Mouse (Mus musculus) limb, embryonic 12.5 days (tissue): ENCODE results near the gene Aldh1b1. TPM values are rescaled to one million over a fixed set of nuclear protein-coding genes. Genes with fewer than 3 reads are reported as not detected.

ENCODE experiments used
- ATAC-seq: fragments of 200-750 bp; cut with Nextera tagmentation; 2 replicates; pipeline ENCODE4 v1.8.0; 2017; ENCODE audit warnings: low read depth, moderate TSS enrichment; ENCODE audit not compliant: insufficient number of reproducible peaks, insufficient read depth, low FRiP score, low TSS enrichment
- H3K27ac ChIP-seq: fragments of 300-500 bp; sonication (generic); 2 replicates; pipeline ENCODE4 v1.5.1; 2016; ENCODE audit warnings: mild to moderate bottlenecking, moderate library complexity
- H3K27me3 ChIP-seq: fragments of 300-500 bp; sonication (generic); 2 replicates; pipeline ENCODE4 v1.6.1; 2016; ENCODE audit warnings: mild to moderate bottlenecking, moderate library complexity
- H3K36me3 ChIP-seq: fragments of 300-500 bp; sonication (generic); 2 replicates; pipeline ENCODE4 v1.6.1; 2016; ENCODE audit warnings: mild to moderate bottlenecking, moderate library complexity
- H3K4me1 ChIP-seq: fragments of 300-500 bp; sonication (generic); replicated peaks from 2 replicates; pipeline ENCODE4 v1.6.1; 2016
- H3K4me2 ChIP-seq: fragments of 300-500 bp; sonication (generic); 2 replicates; pipeline ENCODE4 v1.6.1; 2016; ENCODE audit warnings: mild to moderate bottlenecking, moderate library complexity
- H3K4me3 ChIP-seq: fragments of 300-500 bp; sonication (generic); replicated peaks from 2 replicates; pipeline ENCODE4 v1.5.1; 2016; ENCODE audit warnings: mild to moderate bottlenecking
- H3K9ac ChIP-seq: fragments of 300-500 bp; sonication (generic); replicated peaks from 2 replicates; pipeline ENCODE4 v1.6.1; 2016; ENCODE audit warnings: mild to moderate bottlenecking, moderate library complexity
- H3K9me3 ChIP-seq: fragments of 300-500 bp; sonication (generic); 2 replicates; pipeline ENCODE4 v1.6.1; 2016; ENCODE audit warnings: mild to moderate bottlenecking, moderate library complexity
- WGBS: fragments of 180-500 bp; shearing (Covaris S2); methylation state at CpG from one replicate; pipeline ENCODE4 v1.1.7; 2016; 5-methylcytosine and 5-hydroxymethylcytosine counted together
- polyA plus RNA-seq: library from polyadenylated mRNA; unstranded; fragments of >200 nt; fragmentation: Nextera tagmentation; extraction: Ambion mirVana; gene quantifications from 2 replicates; pipeline ENCODE4 v1.2.1, GENCODE M21; 2016

Aldh1b1 gene
- 1.2 and 1.3 TPM in 2 replicates for polyA plus RNA-seq

DNA sequence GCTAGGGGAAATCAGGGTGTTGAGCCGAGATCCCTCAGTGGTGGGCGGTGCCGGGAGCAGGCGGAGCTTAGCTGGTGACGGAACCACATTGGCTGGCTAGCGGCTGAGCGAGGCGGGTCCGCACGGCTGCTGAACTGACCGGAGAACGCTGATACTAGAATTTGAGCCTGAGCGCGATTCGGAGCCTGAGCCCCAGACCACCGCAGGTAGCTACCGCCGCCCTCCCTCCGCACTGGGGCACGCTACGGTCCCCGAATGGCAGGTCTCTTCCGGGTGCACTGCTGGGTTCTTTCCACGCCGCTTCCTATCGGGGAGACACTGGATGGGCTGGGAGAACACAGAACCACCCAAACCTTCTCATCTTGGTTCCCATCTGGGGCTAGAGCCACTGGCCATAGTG, at the start of gene Aldh1b1:
TSS of gene Aldh1b1 (plus strand) at position 59 of the 400 bp plus-strand sequence.
- Histone ChIP-seq H3K27ac (no peak within 1 kb of the TSS), H3K9ac (peak within 1 kb of the TSS; percentile 47; the same call in 1 of the 2 replicates), H3K36me3 (no peaks in the 10 kb centered on the region)

DNA sequence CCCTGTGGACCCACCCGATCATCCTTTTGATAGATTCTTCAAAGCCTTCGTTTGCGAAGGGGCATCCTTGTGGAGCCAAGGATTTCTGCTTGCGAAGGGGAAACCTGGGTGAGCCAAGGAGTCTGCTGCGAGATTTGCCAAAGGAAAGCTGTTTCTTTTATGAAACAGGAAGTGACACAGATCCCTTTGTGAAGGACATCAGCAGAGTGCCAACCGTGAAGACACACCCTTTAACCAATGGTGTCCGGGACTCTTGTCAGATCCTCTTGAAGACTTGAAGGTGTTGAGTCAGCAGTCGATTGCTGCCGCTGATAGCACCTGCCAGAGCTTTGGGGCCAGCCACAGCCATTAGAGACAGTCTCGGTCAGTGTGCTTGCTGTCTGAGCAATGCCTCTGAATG, 49.4 kb upstream of the Aldh1b1 start:
- Histone ChIP-seq H3K9me3 (no peaks in the 10 kb centered on the region), H3K4me3 (no peak overlapping the region), H3K4me1 (peaks cover 22% of the 10 kb centered on the region), H3K9ac (no peak overlapping the region), H3K36me3 (no peaks in the 10 kb centered on the region), H3K27me3 (peaks cover 15% of the 10 kb centered on the region; the same call in 1 of the 2 replicates), H3K27ac (no peak overlapping the region), H3K4me2 (no peak overlapping the region)
- ATAC-seq, result no peak
- WGBS, result 81% methylated on average over 10 of the region's 10 CpGs

More for the DNA sequence above, at the start of gene Aldh1b1:
- Histone ChIP-seq H3K9me3 (no peaks in the 10 kb centered on the region), H3K27me3 (peaks cover 26% of the 10 kb centered on the region), H3K4me3 (peak within 1 kb of the TSS; percentile 42), H3K4me2 (peak within 1 kb of the TSS; percentile 74), H3K4me1 (peaks cover 24% of the 10 kb centered on the region)
- ATAC-seq, result peak; percentile 43; the same call in 1 of the 2 replicates
- WGBS, result under 1% methylated on average over 26 of the region's 26 CpGs

DNA sequence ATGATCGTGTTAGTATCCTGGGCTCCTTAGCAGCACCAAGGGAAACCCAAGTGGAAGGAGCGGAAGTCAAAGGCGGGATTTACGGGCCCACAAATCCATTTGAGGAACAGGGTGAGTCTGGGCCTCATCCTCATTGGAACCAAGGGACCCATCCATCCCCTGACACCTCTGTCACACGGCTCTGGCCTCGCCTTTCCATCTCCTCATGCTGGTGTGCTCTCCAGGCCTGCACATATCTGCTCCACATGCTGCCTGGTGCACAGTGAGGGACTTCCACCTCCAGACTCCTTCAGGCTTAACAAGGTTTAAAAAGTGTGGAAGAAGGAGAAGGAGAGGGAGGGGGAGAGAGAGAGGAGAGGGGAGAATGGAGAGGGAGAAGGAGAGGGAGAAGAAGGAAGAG, 48.3 kb upstream of the Aldh1b1 start:
- H3K9ac ChIP-seq, result no peak overlapping the region
- no peak overlapping the region for H3K27ac ChIP-seq
- peaks cover 32% of the 10 kb centered on the region for H3K4me1 ChIP-seq
- no peaks in the 10 kb centered on the region for H3K9me3 ChIP-seq
- no peak overlapping the region for H3K4me2 ChIP-seq
- 0 out of 2 replicates have a peak, but pooled peaks have one; percentile 33 for ATAC-seq
- H3K36me3 ChIP-seq, result no peaks in the 10 kb centered on the region
- WGBS, result 54% methylated on average over 6 of the region's 6 CpGs
- H3K27me3 ChIP-seq, result peaks cover 15% of the 10 kb centered on the region; the same call in 1 of the 2 replicates
- no peak overlapping the region for H3K4me3 ChIP-seq

DNA sequence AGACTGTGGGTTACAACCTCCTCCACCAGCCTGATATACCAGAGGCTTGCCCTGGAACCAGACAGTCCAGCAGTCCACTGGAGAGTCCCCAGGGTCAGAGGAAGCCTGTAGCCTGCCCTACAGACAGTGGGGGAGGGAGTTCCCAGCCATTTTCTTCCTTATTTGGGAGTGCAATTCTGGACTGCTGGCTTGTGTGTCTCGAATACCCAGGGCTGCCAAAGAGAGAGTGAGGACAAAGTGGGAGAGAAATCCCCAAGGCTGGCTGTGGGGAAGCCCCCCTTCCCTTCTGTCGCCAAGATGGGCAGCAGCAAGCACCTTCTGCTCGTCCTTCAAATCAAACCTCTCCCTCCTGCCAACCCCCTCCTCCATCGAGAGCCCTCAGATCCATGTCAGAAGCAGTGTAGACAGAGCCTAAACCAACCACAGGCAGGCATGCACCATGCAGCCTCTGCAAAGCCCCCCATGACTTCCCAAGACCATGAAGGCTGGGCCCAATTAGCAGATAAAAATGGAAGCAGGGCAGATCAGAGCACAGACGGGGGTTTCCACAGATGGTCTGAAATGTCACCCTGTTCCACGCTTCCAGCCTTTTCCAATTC, 45.5 kb upstream of the Aldh1b1 start:
- Histone ChIP-seq H3K4me2 (no peak overlapping the region), H3K4me1 (peaks cover 42% of the 10 kb centered on the region), H3K27ac (no peak overlapping the region), H3K36me3 (no peaks in the 10 kb centered on the region), H3K9me3 (no peaks in the 10 kb centered on the region), H3K9ac (no peak overlapping the region), H3K27me3 (peaks cover 18% of the 10 kb centered on the region), H3K4me3 (no peak overlapping the region)
- 36% methylated on average over 6 of the region's 6 CpGs for WGBS
- no peak for ATAC-seq

DNA sequence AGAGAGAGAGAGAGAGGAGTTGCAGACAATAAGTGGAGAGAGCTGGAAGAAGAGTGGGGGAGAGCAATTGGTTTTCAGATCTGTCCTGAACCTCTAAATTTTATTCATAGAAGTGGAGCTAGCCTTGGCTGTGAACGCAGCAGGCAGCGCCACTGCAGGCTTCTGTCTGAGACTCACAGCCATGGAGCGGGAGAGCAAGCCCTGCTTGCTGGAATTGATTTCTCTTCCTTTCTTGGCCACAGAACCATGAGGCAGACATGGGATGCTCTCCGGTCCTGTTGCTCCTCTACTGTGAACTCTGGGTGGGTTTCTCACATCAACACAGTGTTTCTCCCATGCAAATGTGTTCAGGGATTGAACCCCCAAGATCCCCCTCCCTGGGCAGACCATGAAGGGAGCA, 44.7 kb upstream of the Aldh1b1 start:
- peaks cover 19% of the 10 kb centered on the region for H3K27me3 ChIP-seq
- no peak overlapping the region for H3K9ac ChIP-seq
- no peak overlapping the region for H3K4me3 ChIP-seq
- ATAC-seq, result no peak
- no peak overlapping the region for H3K27ac ChIP-seq
- no peak overlapping the region for H3K4me2 ChIP-seq
- no peaks in the 10 kb centered on the region for H3K36me3 ChIP-seq
- no peaks in the 10 kb centered on the region for H3K9me3 ChIP-seq
- H3K4me1 ChIP-seq, result peaks cover 44% of the 10 kb centered on the region
- 74% methylated on average over 4 of the region's 4 CpGs for WGBS

DNA sequence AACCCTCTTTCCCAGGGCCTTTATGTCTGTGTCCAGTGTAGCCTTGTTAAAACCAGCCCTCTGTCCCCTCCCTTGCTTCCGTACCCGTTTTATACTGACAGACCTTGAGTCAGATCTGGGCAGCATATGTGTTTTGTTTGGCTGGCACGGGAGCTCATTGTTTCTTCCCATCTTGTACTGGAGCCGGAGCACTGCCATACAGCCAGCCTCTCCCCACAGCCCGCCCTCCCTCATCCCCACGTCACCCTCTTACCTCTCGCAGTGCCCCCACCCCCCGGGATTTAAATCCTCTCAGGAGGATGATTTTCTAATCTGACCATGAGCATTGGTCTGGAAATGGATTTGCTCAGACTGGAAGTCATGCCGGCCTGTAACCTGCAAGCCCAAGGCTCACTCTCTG, 43.7 kb upstream of the Aldh1b1 start:
- Histone ChIP-seq H3K9me3 (no peaks in the 10 kb centered on the region), H3K36me3 (no peaks in the 10 kb centered on the region), H3K27me3 (peaks cover 18% of the 10 kb centered on the region), H3K4me2 (no peak overlapping the region), H3K9ac (no peak overlapping the region), H3K4me1 (peaks cover 48% of the 10 kb centered on the region), H3K4me3 (no peak overlapping the region), H3K27ac (no peak overlapping the region)
- ATAC-seq, result no peak
- 64% methylated on average over 9 of the region's 9 CpGs for WGBS

DNA sequence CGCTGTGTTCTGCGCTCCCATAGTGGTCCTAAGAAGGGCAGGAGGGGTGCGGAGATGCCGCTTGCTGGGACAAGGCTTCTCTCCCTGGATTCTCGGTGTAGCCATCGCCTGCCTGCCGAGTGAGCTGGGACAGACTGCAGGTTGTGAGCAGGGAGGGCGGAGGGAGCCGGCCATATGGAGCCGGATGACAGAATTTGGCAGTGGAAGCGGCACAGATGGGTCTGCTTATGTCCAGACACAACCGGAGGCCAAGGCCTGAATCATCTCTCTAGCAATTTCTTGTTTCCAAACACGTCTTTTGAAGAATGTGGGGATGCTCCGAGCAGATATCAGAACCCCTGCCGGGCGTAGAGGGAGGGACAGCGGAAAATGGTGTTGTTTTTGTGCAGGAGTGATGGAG, 42.9 kb upstream of the Aldh1b1 start:
- H3K4me2 ChIP-seq, result no peak overlapping the region
- H3K36me3 ChIP-seq, result no peaks in the 10 kb centered on the region
- no peaks in the 10 kb centered on the region for H3K9me3 ChIP-seq
- no peak overlapping the region for H3K27ac ChIP-seq
- 66% methylated on average over 17 of the region's 17 CpGs for WGBS
- H3K27me3 ChIP-seq, result peaks cover 21% of the 10 kb centered on the region
- ATAC-seq, result no peak
- H3K9ac ChIP-seq, result 0 out of 2 replicates have a peak overlapping the region, but pooled peaks have one; percentile 23
- no peak overlapping the region for H3K4me3 ChIP-seq
- peaks cover 42% of the 10 kb centered on the region for H3K4me1 ChIP-seq

DNA sequence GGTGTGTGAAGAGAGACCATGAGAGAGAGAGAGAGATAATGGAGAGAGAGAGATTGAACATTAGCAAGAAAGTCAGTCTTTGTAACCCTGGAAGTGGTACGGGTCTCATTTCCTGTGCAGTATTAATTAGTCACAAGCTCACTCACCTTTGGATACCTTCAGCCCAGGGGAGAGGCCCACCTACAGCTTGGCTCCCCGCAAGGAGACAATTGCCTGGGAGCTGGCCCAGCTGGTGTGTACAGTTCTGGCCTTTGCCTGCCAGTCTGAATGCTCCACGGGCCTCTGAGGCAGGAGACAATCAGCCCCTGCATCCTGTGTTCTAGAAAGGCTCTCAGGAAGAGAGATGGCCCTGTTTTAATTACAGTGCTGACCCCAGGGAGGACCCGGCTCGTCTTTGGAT, 40.9 kb upstream of the Aldh1b1 start:
- WGBS, result 29% methylated on average over 5 of the region's 5 CpGs

DNA sequence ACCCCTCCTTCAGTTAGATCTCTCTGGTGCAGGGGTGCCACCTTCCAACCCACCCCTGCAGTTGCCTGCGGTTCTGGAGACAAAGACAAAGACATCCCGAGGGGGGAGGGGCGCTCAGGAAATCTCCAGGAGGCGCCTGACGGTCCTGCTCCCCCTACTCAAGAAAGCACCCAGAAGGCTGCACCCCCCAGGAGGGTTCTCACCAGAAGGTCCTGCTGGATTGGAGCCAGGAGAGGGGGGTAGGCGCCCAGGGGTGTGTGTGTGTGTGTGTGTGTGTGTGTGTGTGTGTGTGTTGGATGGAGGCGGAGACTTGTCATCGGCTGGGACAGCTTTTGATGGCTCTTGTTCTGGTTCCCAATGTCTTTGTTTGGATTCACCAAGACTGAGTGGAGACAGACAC, 39.4 kb upstream of the Aldh1b1 start:
- Histone ChIP-seq H3K4me3 (no peak overlapping the region), H3K9me3 (no peaks in the 10 kb centered on the region), H3K4me1 (peaks cover 41% of the 10 kb centered on the region), H3K9ac (no peak overlapping the region), H3K36me3 (no peaks in the 10 kb centered on the region), H3K4me2 (no peak overlapping the region), H3K27ac (no peak overlapping the region), H3K27me3 (peaks cover 29% of the 10 kb centered on the region)
- 76% methylated on average over 8 of the region's 8 CpGs for WGBS
- ATAC-seq, result no peak

More for the DNA sequence above, 40.9 kb upstream of the Aldh1b1 start:
- Histone ChIP-seq H3K4me2 (no peak overlapping the region), H3K4me1 (peaks cover 41% of the 10 kb centered on the region), H3K9ac (no peak overlapping the region), H3K27ac (no peak overlapping the region), H3K36me3 (no peaks in the 10 kb centered on the region), H3K4me3 (no peak overlapping the region), H3K27me3 (peaks cover 21% of the 10 kb centered on the region), H3K9me3 (no peaks in the 10 kb centered on the region)
- ATAC-seq, result no peak

DNA sequence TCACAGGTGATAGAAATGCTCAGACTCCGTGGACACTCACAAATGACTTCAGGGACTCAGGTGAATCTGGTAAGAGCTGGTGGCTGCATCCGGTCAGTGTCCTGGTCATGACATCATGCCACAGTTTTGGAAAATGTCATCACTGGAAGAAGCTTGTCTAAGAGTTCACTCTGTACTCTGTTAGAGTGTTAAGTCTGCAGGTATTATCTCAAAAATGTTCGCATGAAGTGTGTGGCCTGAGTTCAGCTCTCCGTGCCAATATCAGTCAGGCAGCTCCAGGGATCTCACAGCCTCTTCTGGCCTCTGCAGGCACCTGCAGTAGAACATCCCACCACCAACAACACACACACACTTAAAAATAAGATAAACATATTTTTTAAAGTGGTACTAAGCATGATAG, 36.2 kb upstream of the Aldh1b1 start:
- Histone ChIP-seq H3K9me3 (no peaks in the 10 kb centered on the region), H3K4me1 (peaks cover 49% of the 10 kb centered on the region), H3K4me2 (no peak overlapping the region), H3K27me3 (peaks cover 60% of the 10 kb centered on the region), H3K36me3 (no peaks in the 10 kb centered on the region), H3K4me3 (no peak overlapping the region), H3K27ac (no peak overlapping the region), H3K9ac (no peak overlapping the region)
- WGBS, result 83% methylated on average over 4 of the region's 4 CpGs
- no peak for ATAC-seq

DNA sequence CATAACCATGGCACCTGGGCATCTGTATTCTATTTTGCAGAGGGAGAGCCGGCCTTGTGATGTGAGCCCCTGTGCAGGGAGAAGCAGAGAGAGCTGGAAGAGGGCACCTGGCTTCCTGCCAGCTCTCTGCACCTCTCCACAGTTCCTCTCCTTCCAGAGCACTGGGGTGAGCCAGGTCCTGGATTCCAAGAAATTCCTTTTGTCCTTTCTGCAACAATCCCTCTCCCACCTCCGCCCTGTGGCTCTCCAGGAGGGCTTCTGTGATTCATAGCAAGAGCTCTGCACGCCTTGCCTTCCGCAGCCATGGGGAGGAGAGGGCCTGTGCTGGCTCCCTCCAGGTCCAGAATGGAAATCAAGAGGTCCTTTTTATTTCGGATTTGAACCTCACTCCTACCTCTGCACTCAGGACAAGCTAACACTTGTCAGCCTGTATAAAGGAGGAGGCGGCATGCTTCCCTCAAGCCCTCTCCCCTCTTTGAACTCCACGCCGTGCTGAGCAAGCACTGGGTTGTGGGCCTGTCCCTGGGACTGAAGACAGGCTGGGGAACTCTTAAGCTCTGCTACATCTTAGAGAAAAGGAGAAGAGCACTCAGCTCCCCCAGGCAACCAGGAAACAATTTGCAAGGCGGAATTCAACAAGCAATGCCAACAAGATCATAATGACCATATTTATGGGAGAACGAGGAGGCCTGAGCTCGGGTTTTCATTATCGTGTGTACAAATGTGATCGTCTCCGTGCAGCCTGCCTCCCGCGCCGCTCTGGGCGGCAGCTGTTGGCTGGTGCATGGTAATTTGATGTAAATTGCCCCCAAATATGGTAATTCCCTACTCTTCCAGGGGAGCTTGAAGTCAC, 35.3 kb upstream of the Aldh1b1 start:
- H3K9me3 ChIP-seq, result no peaks in the 10 kb centered on the region
- H3K36me3 ChIP-seq, result no peaks in the 10 kb centered on the region
- peaks cover 67% of the 10 kb centered on the region for H3K27me3 ChIP-seq
- no peak for ATAC-seq
- no peak overlapping the region for H3K27ac ChIP-seq
- H3K4me3 ChIP-seq, result peak overlapping the region; percentile 11; the same call in 1 of the 2 replicates
- H3K4me1 ChIP-seq, result peaks cover 42% of the 10 kb centered on the region
- H3K4me2 ChIP-seq, result peak overlapping the region; percentile 47
- no peak overlapping the region for H3K9ac ChIP-seq
- WGBS, result 5% methylated on average over 18 of the region's 18 CpGs
